Comparison of ENCODE assay signal across 25 mouse cellular contexts in genomic region chr2:72857377-72857776, GRCm38 (mm10).
"Had no signal": no experiment of that assay in that cellular context is flagged by ENCODE, and none has a peak within 500 bp of the region (broad histone marks: within the 10 kb centered on the region; RNA-seq: fewer than 3 reads in every experiment).

No protein-coding gene starts in this region.

- H3K4me1 ChIP-seq: neural tube, embryonic 13.5 days; stomach, embryonic 15.5 days had no signal

- H3K4me3 ChIP-seq: layer of hippocampus, adult 2 months; limb, embryonic 12.5 days; limb, embryonic 15.5 days; megakaryocyte, embryonic 14.5 days; midbrain, embryonic 10.5 days; midbrain, embryonic 13.5 days; myocyte; neural tube, embryonic 13.5 days; stomach, embryonic 15.5 days had no signal

- H3K27ac ChIP-seq: kidney, postnatal 0 days; layer of hippocampus, adult 2 months; limb, embryonic 12.5 days; limb, embryonic 15.5 days; liver, embryonic 14.5 days; midbrain, embryonic 10.5 days; midbrain, embryonic 13.5 days; neural tube, embryonic 13.5 days; stomach, embryonic 15.5 days had no signal

- ATAC-seq: liver, postnatal 0 days; midbrain, embryonic 13.5 days; midbrain, embryonic 16.5 days had no signal

- H3K9me3 ChIP-seq: limb, embryonic 15.5 days; megakaryocyte, embryonic 14.5 days; midbrain, embryonic 10.5 days; midbrain, embryonic 13.5 days; neural tube, embryonic 13.5 days; stomach, embryonic 15.5 days had no signal

- DNase-seq: kidney, adult 2 months; kidney, postnatal 25 days; layer of hippocampus, adult 9-11 months; liver, postnatal 0 days; lung, embryonic 14.5 days; lung, postnatal 10 days; lung, postnatal 36 days; retina, postnatal 1 day; right cerebral cortex, postnatal 25 days; spleen, adult 18-20 months; thymus, adult 18-20 months; thymus, postnatal 36 days had no signal

- H3K36me3 ChIP-seq: limb, embryonic 12.5 days; limb, embryonic 15.5 days; midbrain, embryonic 10.5 days; midbrain, embryonic 13.5 days; neural tube, embryonic 13.5 days; stomach, embryonic 15.5 days had no signal

- H3K27me3 ChIP-seq: limb, embryonic 12.5 days; limb, embryonic 15.5 days; megakaryocyte, embryonic 14.5 days; midbrain, embryonic 13.5 days; neural tube, embryonic 13.5 days; stomach, embryonic 15.5 days had no signal

- H3K4me2 ChIP-seq: limb, embryonic 12.5 days; limb, embryonic 15.5 days; liver, embryonic 11.5 days; lung, embryonic 14.5 days; midbrain, embryonic 13.5 days; neural tube, embryonic 13.5 days; stomach, embryonic 15.5 days had no signal

- H3K9ac ChIP-seq: limb, embryonic 12.5 days; limb, embryonic 15.5 days; liver, embryonic 14.5 days; liver, postnatal 0 days; lung, embryonic 14.5 days; midbrain, embryonic 13.5 days; neural tube, embryonic 13.5 days; stomach, embryonic 15.5 days had no signal
